Mouse (Mus musculus) cerebellum, adult 8-10 months (tissue): ENCODE measurements around the gene Ints12.
A peak's percentile ranks its signal among the peaks of the same experiment; 100 is the strongest.

Experiments
- DNase-seq: peaks from one replicate; pipeline ENCODE4 v3.0.0; 2022

Ints12 gene

DNA sequence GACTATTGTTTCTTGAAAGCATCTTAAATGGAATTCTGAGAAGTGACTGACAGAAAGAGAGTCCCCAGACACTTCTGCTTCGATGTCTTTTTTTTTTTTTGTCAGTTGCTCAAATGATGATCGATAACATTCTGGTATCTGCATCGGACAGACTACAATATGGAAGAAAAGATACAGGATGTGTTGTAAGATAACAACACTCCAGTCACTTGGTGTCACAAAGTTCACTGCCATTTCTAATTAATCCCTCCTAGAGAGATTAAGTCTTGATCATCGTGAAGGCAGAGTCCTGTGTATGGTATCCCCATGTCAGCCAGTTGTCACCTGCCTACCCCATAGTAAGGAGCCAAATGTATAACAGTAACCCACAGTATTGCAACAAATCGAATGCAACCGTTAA lies 60.0 kb downstream of the Ints12 start:
- no peak for DNase-seq

DNA sequence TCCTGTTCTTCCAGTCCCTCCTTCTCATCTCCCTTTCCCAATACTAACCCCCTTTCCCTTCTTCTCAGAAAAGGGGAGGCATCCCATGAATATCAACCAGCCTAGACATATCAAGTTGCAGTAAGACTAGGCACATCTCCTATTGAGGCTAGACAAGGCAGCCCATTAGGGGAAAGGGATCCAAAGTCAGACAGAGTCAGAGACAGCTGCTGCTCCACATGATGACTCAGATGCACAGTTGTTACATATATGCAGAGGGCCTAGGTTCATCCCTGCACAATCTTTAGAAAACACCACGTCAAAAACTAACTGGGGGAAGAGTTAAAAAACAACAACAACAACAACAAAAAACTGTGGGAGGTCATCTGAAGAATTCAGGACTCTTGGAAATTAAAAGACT lies 61.2 kb downstream of the Ints12 start:
- DNase-seq: no peak

DNA sequence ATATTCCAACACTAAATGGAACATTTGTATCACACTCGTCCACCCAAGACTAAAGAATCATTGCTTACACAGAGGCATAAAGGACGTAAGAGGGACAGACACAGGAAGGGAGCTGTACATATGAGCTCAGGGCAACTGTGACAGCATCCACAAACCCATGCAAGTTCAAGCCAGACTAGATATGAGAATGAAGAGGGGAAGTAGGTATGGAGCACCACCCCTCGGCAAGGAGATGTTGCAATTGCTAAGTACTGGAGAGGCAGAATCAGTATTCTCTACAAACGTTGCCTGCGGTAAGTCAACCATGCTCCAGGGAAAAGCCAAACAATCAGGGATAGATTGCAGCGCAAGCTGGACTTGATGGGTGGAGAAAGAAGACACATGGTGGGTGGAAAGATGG lies 62.0 kb downstream of the Ints12 start:
- no peak for DNase-seq

DNA sequence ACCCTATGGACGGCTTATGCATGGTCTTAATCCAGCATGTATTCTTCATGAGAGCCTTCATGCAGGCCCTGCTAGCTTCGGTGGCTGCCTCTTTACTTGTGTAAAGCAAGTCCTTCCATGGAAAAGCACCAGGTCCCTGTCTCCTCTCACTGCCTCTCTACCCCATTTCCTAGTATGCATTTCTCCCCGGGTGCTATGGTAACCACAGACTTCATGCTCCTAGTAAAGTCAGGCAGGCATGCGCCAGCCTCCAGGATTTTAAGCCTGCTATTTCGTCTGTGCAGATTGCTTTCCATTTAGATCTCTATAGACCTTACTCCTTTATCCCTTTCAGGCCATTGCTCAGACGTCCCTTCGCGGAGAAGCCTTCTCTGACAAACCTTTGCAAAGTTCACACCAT lies 63.0 kb downstream of the Ints12 start:
- no peak for DNase-seq

DNA sequence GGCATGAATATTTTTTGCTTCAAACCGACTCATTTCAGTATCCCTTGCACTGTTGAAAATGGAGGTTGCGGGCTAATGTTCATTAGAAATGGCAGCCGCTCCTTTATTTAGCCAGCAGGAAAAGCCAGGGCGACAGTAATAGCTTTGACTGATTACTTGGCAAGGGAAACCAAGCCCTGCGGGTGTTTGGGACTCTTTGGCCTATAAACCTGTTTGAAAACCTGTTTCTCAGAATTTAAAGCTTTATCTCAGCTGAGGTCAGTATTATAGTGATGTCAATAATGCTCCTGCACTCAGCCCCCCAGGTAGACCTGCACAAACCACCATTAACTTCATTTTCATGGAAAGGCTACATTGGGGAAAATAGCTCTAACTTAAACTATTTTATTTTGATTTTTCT lies 66.6 kb downstream of the Ints12 start:
- DNase-seq: peak; percentile 21
